Mouse (Mus musculus): ENCODE data around the gene Wdhd1. TPM values are rescaled to one million over a fixed set of nuclear protein-coding genes. Genes with fewer than 3 reads are reported as not detected.
A peak's percentile ranks its signal among the peaks of the same experiment; 100 is the strongest.

Gene Wdhd1
- polyA plus RNA-seq, 1 experiment from 2014 or later = 13.9 TPM

DNA sequence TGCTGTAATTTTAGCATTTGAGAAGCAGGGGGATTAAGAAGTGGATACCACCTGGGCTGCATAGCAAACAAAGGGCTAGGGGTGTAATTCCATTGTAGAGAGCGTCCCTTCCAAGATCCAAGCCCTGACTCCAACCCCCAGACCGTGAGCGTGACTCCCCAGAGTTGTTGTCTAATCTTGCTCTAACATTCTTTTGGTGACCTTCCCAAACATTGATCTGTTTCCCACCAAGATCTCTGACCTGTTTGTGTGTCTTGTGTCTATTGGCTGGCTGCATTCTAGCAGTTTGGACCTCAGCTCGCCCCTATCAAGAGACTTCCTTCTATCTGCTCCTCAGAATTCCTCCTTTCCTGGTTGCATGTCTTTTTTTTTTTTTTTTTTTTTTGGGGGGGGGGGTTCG lies 10.4 kb upstream of the Wdhd1 start:
- Histone ChIP-seq H3K9me3 (ENCODE audit: control insufficient read depth, low read length) (no peaks in the 10 kb centered on the region), H3K4me1 (ENCODE audit: control insufficient read depth, insufficient read depth, low read length) (no peaks in the 10 kb centered on the region), H3K36me3 (ENCODE audit: control insufficient read depth, insufficient read depth, low read length) (0 out of 2 replicates have a peak, but pooled peaks cover 7% of the 10 kb centered on the region), H3K27ac (ENCODE audit: low read depth, low read length) (no peak overlapping the region), H3K4me3 (ENCODE audit: low read depth, low read length) (no peak overlapping the region), H3K4me2 (ENCODE audit: low read depth, low read length) (no peak overlapping the region), H3K9ac (replicated peaks; ENCODE audit: low read depth, low read length) (no peak overlapping the region), H3K27me3 (ENCODE audit: control insufficient read depth, insufficient read depth, low read length) (no peaks in the 10 kb centered on the region)
- no peak for ATAC-seq (ENCODE audit: low read depth)
- 88% methylated on average over 5 of the region's 5 CpGs for WGBS

DNA sequence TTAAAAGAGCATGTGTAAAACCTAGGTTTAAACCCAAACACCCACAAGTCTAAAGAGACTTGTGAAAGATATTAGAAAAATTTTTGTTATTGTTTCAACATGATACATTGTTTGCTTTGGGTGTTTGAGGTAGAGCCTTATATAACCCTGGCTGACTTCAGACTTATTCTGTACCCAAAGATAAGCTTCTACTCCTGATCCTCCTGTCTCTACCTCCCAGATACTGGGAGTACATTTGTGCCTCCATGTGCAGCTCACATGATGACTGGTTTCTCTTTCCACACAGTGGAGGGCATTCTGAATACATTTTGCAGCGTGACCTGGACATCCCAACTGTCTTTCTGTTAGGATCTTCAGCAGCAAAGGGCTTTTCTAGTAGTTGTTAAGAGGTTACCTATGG lies 9.6 kb upstream of the Wdhd1 start:
- Histone ChIP-seq H3K9me3 (ENCODE audit: control insufficient read depth, low read length) (no peaks in the 10 kb centered on the region), H3K4me2 (ENCODE audit: low read depth, low read length) (no peak overlapping the region), H3K27ac (ENCODE audit: low read depth, low read length) (no peak overlapping the region), H3K9ac (replicated peaks; ENCODE audit: low read depth, low read length) (no peak overlapping the region), H3K27me3 (ENCODE audit: control insufficient read depth, insufficient read depth, low read length) (no peaks in the 10 kb centered on the region), H3K4me1 (ENCODE audit: control insufficient read depth, insufficient read depth, low read length) (no peaks in the 10 kb centered on the region), H3K4me3 (ENCODE audit: low read depth, low read length) (no peak overlapping the region), H3K36me3 (ENCODE audit: control insufficient read depth, insufficient read depth, low read length) (0 out of 2 replicates have a peak, but pooled peaks cover 7% of the 10 kb centered on the region)
- no peak for ATAC-seq (ENCODE audit: low read depth)
- WGBS = 85% methylated on average over 1 of the region's 1 CpGs

GRCm38 (mm10) chr14:47285271-47285670 lies 8.6 kb upstream of the Wdhd1 start:
- Histone ChIP-seq H3K4me1 (ENCODE audit: control insufficient read depth, insufficient read depth, low read length) (no peaks in the 10 kb centered on the region), H3K9ac (replicated peaks; ENCODE audit: low read depth, low read length) (no peak overlapping the region), H3K27me3 (ENCODE audit: control insufficient read depth, insufficient read depth, low read length) (no peaks in the 10 kb centered on the region), H3K4me3 (ENCODE audit: low read depth, low read length) (no peak overlapping the region), H3K9me3 (ENCODE audit: control insufficient read depth, low read length) (no peaks in the 10 kb centered on the region), H3K27ac (ENCODE audit: low read depth, low read length) (no peak overlapping the region), H3K4me2 (ENCODE audit: low read depth, low read length) (no peak overlapping the region), H3K36me3 (ENCODE audit: control insufficient read depth, insufficient read depth, low read length) (0 out of 2 replicates have a peak, but pooled peaks cover 6% of the 10 kb centered on the region)
- 94% methylated on average over 2 of the region's 2 CpGs for WGBS
- no peak for ATAC-seq (ENCODE audit: low read depth)

- 91% methylated on average over 7 of the region's 7 CpGs for WGBS
- H3K9ac ChIP-seq (replicated peaks; ENCODE audit: low read depth, low read length) = no peak overlapping the region
- H3K9me3 ChIP-seq (ENCODE audit: control insufficient read depth, low read length) = no peaks in the 10 kb centered on the region
- no peak for ATAC-seq (ENCODE audit: low read depth)
- no peaks in the 10 kb centered on the region for H3K36me3 ChIP-seq (ENCODE audit: control insufficient read depth, insufficient read depth, low read length)
- no peak overlapping the region for H3K27ac ChIP-seq (ENCODE audit: low read depth, low read length)
- no peaks in the 10 kb centered on the region for H3K4me1 ChIP-seq (ENCODE audit: control insufficient read depth, insufficient read depth, low read length)
- no peak overlapping the region for H3K4me3 ChIP-seq (ENCODE audit: low read depth, low read length)
- H3K4me2 ChIP-seq (ENCODE audit: low read depth, low read length) = no peak overlapping the region
- H3K27me3 ChIP-seq (ENCODE audit: control insufficient read depth, insufficient read depth, low read length) = no peaks in the 10 kb centered on the region
Observed at GRCm38 (mm10) chr14:47283568-47283967, 6.9 kb upstream of the Wdhd1 start.

DNA sequence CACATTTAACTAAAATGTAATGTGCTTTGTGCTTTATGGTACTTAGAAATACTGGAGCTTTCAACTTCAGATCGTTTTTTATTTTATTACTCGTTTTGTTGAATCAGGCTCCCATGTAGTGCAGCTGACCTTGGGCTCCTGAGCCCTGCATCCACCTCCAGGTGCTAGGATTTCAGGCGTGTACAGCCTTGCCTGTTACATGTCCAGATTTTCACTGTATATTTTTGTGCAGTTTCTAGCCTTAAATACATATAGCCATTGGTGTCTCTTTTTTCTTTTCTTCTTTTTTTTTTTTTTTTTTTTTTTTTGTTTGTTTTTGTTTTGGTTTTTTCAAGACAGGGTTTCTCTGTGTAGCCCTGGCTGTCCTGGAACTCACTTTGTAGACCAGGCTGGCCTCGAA lies 4.9 kb upstream of the Wdhd1 start:
- ATAC-seq (ENCODE audit: low read depth) = no peak
- Histone ChIP-seq H3K4me1 (ENCODE audit: control insufficient read depth, insufficient read depth, low read length) (peaks cover 8% of the 10 kb centered on the region), H3K27ac (ENCODE audit: low read depth, low read length) (no peak overlapping the region), H3K9ac (replicated peaks; ENCODE audit: low read depth, low read length) (no peak overlapping the region), H3K9me3 (ENCODE audit: control insufficient read depth, low read length) (no peaks in the 10 kb centered on the region), H3K27me3 (ENCODE audit: control insufficient read depth, insufficient read depth, low read length) (no peaks in the 10 kb centered on the region), H3K4me3 (ENCODE audit: low read depth, low read length) (no peak overlapping the region), H3K4me2 (ENCODE audit: low read depth, low read length) (no peak overlapping the region), H3K36me3 (ENCODE audit: control insufficient read depth, insufficient read depth, low read length) (no peaks in the 10 kb centered on the region)
- 98% methylated on average over 4 of the region's 4 CpGs for WGBS

GRCm38 (mm10) chr14:47279058-47279457 lies 2.4 kb upstream of the Wdhd1 start:
- no peak for ATAC-seq (ENCODE audit: low read depth)
- H3K36me3 ChIP-seq (ENCODE audit: control insufficient read depth, insufficient read depth, low read length) = no peaks in the 10 kb centered on the region
- 82% methylated on average over 2 of the region's 2 CpGs for WGBS
- no peak overlapping the region for H3K4me2 ChIP-seq (ENCODE audit: low read depth, low read length)
- no peak overlapping the region for H3K4me3 ChIP-seq (ENCODE audit: low read depth, low read length)
- H3K27ac ChIP-seq (ENCODE audit: low read depth, low read length) = no peak overlapping the region
- H3K27me3 ChIP-seq (ENCODE audit: control insufficient read depth, insufficient read depth, low read length) = no peaks in the 10 kb centered on the region
- no peak overlapping the region for H3K9ac ChIP-seq (replicated peaks; ENCODE audit: low read depth, low read length)
- H3K9me3 ChIP-seq (ENCODE audit: control insufficient read depth, low read length) = no peaks in the 10 kb centered on the region
- H3K4me1 ChIP-seq (ENCODE audit: control insufficient read depth, insufficient read depth, low read length) = peaks cover 13% of the 10 kb centered on the region

GRCm38 (mm10) chr14:47276036-47276603 lies 537 bp downstream of the Wdhd1 start:
- Histone ChIP-seq H3K27ac (ENCODE audit: low read depth, low read length) (peak overlapping the region; percentile 90), H3K36me3 (ENCODE audit: control insufficient read depth, insufficient read depth, low read length) (0 out of 2 replicates have a peak, but pooled peaks cover 2% of the 10 kb centered on the region), H3K4me2 (ENCODE audit: low read depth, low read length) (peak overlapping the region; percentile 79), H3K4me1 (ENCODE audit: control insufficient read depth, insufficient read depth, low read length) (peaks cover 13% of the 10 kb centered on the region), H3K27me3 (ENCODE audit: control insufficient read depth, insufficient read depth, low read length) (no peaks in the 10 kb centered on the region), H3K9ac (replicated peaks; ENCODE audit: low read depth, low read length) (peak overlapping the region; percentile 59), H3K4me3 (ENCODE audit: low read depth, low read length) (peak overlapping the region; percentile 55), H3K9me3 (ENCODE audit: control insufficient read depth, low read length) (no peaks in the 10 kb centered on the region)
- WGBS = 2% methylated on average over 22 of the region's 22 CpGs
- ATAC-seq (ENCODE audit: low read depth) = peak; percentile 36; the same call in 1 of the 2 replicates

DNA sequence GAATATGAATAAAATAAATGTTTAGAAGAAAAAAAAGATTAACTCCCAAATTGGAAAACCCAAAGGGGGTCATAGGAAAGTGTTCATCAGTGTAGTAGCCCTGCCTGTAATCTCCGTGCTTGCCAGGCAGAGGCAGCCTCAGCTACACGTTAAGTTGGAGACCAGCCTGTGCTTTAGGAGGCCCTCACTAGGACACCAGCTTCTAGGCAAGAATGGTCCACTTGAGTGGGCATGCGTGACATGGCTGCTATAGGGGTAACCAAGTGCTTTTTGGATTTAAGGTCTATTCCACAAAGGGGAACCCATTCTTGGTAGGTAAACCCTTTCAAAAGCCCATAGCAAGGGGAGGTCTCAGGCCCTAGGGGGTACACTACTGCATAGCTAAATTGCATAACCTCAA lies 1.2 kb downstream of the Wdhd1 start:
- Histone ChIP-seq H3K4me1 (ENCODE audit: control insufficient read depth, insufficient read depth, low read length) (peaks cover 13% of the 10 kb centered on the region), H3K9me3 (ENCODE audit: control insufficient read depth, low read length) (no peaks in the 10 kb centered on the region), H3K4me3 (ENCODE audit: low read depth, low read length) (peak overlapping the region; percentile 55), H3K36me3 (ENCODE audit: control insufficient read depth, insufficient read depth, low read length) (0 out of 2 replicates have a peak, but pooled peaks cover 2% of the 10 kb centered on the region), H3K27ac (ENCODE audit: low read depth, low read length) (no peak overlapping the region), H3K9ac (replicated peaks; ENCODE audit: low read depth, low read length) (no peak overlapping the region), H3K4me2 (ENCODE audit: low read depth, low read length) (peak overlapping the region; percentile 79), H3K27me3 (ENCODE audit: control insufficient read depth, insufficient read depth, low read length) (no peaks in the 10 kb centered on the region)
- WGBS = 25% methylated on average over 3 of the region's 3 CpGs
- no peak for ATAC-seq (ENCODE audit: low read depth)

DNA sequence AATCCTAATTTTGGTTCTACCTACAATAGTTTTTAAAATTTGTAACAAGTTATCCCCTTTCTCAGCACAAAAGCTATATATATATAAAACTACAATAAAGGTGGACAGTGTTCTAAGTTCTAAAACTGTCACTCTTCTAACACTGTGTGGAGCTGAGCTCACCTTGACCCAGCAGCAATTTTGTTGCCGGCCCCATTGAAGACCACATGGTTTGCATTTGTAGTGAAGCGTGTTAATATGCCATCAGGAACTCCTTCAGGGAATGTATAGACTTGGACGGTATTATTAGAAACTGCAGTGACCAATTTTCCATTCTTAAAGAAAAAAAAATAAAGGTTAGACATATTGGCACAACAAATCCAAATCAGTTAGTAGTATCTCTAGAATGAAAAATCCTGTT lies 2.9 kb downstream of the Wdhd1 start:
- Histone ChIP-seq H3K27ac (ENCODE audit: low read depth, low read length) (no peak overlapping the region), H3K4me1 (ENCODE audit: control insufficient read depth, insufficient read depth, low read length) (peaks cover 13% of the 10 kb centered on the region), H3K4me3 (ENCODE audit: low read depth, low read length) (no peak overlapping the region), H3K27me3 (ENCODE audit: control insufficient read depth, insufficient read depth, low read length) (no peaks in the 10 kb centered on the region), H3K4me2 (ENCODE audit: low read depth, low read length) (no peak overlapping the region), H3K9ac (replicated peaks; ENCODE audit: low read depth, low read length) (no peak overlapping the region), H3K9me3 (ENCODE audit: control insufficient read depth, low read length) (no peaks in the 10 kb centered on the region), H3K36me3 (ENCODE audit: control insufficient read depth, insufficient read depth, low read length) (peaks cover 13% of the 10 kb centered on the region)
- 83% methylated on average over 3 of the region's 3 CpGs for WGBS
- no peak for ATAC-seq (ENCODE audit: low read depth)
